Mouse (Mus musculus) adrenal gland, postnatal 14 days (tissue): ENCODE results near the gene Gm45902. TPM values are rescaled to one million over a fixed set of nuclear protein-coding genes. Genes with fewer than 3 reads are reported as not detected.
A peak's percentile ranks its signal among the peaks of the same experiment; 100 is the strongest.

Experiments used
- DNase-seq: peaks from one replicate; pipeline ENCODE4 v3.0.0; 2021; ENCODE audit warnings: mixed read lengths
- long read RNA-seq, 2 experiments: library from polyadenylated mRNA; stranded (forward); transcript quantifications; one replicate each; pipeline ENCODE4 v2.0.0; 2021
- total RNA-seq: library from RNA; stranded (reverse); gene quantifications from 2 replicates; pipeline ENCODE4 v1.2.3, GENCODE M21; 2021

The Gm45902 gene
- total RNA-seq = 2.8 and 3.6 TPM in 2 replicates
- long read RNA-seq, experiment 1 = 0 reads
- long read RNA-seq, experiment 2, partial matches to known transcripts = 0 of 1 reads
- long read RNA-seq, experiment 2, other reads (novel, unspliced or antisense) = 1 of 1 reads

GRCm38 (mm10) chr2:3512552-3513454 lies at the start of gene Gm45902, which contains the start of the genes Hspa14 and Cdnf:
Gene Gm45902, minus strand, starts transcription at chr2:3512790.
Gene Hspa14, minus strand, starts transcription at chr2:3512814.
Gene Cdnf, plus strand, starts transcription at chr2:3513030.
- DNase-seq = peak; percentile 97

- peak; percentile 68 for DNase-seq
Measured at GRCm38 (mm10) chr2:3546588-3546987, 34.0 kb upstream of the Gm45902 start.

GRCm38 (mm10) chr2:3546055-3546454 lies 33.5 kb upstream of the Gm45902 start:
- DNase-seq = no peak

GRCm38 (mm10) chr2:3541307-3542079 lies 28.9 kb upstream of the Gm45902 start:
- DNase-seq = no peak

DNA sequence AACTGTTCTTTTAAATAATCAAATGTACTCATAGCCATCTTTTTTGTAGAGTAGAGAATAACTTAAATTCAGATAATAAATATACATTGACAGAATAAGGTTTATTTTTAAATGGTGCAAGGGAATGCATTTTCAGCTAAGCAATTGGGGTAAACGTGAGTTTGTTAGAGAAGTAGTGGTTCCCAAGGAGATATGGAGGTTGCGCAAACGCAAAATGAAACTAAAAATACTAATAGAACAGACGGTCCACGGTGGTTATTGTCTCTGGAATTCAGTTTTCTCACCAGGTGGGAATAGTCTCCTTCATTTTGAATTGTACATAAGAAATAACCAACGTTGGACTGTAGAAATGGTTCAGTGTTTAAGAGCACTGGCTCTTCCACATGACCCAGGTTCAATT lies 13.7 kb upstream of the Gm45902 start:
- no peak for DNase-seq

DNA sequence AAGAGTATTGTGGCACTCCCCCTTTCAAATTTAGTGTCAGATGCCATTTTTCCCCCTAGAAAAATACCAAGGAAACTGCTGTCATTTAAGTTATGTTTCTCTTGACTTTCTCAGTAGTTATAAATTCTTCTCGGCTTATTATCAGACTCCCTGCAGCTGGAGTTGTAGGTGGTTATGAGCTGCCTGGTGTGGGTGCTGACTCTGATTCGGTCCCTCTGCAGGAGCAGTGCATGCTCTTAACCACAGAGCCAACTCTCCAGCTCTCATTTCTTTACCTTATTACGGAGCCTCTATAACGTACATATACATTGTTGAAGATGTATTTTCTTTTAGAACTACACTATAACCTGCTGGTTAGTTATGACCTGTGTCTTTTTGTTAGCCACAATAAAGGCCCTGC lies 10.0 kb upstream of the Gm45902 start:
- DNase-seq = no peak

DNA sequence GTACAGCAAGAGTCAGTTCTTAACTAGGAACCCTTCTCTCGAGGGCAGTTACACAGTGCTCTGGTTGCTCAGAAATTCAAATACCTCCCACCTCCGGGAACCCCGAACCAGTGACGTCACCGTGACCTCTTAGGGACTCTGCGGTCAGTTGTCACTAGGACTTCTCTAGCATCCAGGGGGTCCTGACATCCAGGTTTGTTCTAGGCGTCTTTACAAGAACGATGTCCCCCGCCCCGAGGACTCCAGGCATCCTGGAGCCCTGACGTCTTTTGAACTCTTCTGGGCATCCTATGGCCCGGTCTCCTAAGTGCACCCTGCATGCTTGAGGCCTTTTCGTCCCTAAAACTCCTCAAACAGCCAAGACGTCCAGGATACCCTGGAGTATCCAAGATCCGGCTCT lies 514 bp downstream of the Gm45902 start:
- peak; percentile 62 for DNase-seq

DNA sequence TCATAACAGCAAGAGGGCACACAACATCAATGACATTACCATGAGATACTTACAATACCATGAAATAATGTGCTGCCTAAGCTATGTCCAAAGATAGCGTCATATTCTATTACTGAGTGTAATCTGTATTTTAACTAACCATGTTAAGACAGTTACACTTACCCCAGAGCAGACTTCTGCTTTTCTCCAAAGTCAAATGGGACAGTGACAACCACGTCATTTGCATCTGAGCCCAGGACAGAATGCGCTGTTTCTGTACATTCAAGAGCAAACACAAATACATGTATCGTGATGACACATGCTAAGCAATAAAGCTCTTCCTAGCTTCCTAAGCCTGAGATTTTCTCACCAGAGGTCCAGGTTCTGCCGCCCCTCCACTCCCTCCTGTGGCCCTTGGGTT lies 11.7 kb downstream of the Gm45902 start:
- no peak for DNase-seq

DNA sequence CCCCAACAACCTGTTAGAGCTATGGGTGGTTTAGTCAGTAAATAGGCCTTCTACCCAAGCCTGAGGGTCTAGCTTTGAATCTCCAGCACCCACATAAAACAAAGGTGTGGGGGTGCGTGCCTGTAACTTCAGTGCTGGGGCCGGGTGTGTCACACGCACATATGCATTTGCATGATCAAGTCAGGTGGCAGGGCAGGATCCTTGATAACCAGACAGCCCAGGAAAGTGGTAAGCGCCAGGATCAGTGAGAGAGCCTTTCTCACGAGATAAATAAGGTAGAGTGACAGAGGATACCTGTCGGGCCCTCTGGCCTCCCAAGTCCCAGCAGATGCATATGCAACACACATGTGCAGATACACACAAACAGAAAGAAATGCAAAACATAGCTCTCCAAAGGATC lies 13.0 kb downstream of the Gm45902 start:
- DNase-seq = no peak

DNA sequence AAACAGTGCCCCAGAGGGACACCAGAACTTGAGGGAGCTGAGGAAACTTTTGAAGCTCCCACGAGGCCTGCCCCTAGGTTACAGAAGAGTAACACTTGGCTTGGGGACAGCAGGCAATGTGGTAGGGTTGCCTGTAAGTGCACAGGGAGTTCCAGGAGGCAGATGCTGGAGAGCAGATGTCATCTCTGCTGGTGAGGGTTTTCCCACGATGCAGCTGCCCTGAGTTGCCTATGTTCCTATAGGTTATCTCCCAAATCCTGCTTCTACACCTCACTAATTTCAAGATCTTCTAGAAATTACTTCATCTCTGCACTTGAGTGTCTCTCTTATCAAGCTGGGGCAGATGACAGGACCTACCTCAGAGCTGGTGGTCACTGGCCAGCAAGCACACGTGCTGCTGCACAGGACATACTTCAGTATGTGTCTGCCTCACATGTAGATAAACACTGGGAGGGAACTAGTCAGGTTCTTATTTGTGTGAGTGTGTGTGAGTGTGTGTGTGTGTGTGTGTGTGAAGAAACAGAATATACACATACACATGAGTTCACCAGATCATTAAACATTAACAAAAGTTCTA lies 18.7 kb downstream of the Gm45902 start:
- peak; percentile 38 for DNase-seq

- no peak for DNase-seq
Measured at GRCm38 (mm10) chr2:3489816-3490215, 22.8 kb downstream of the Gm45902 start.

GRCm38 (mm10) chr2:3480239-3480638 lies 32.4 kb downstream of the Gm45902 start:
- DNase-seq = no peak

DNA sequence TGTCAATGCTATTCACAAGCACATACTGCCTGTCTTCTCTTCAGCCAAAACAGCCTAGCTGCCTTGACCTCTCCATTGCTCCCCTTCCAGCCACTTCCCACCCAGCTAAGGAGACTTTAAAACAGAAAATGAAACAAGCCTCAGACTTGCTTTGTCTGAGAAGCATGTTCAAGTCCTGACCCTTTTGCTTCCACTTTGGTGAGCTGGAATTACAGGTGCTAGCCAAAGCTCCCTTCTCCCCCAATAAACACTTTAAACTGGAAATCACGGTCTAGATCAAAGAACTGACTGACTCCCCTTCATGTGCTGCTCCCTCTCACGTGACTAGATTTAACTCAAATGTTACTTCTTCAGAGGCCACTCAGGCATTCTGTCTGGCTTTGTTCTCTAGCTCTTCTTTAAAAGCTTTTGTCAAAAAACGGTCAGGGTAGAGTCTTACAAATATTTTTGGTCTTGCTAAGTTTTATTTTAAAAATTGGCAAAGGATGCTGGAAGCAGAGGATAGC lies 36.8 kb downstream of the Gm45902 start:
- DNase-seq = no peak

- peak; percentile 99 for DNase-seq
Measured at GRCm38 (mm10) chr2:3474861-3475283, 37.7 kb downstream of the Gm45902 start, which contains the start of gene Suv39h2. Gene Suv39h2, minus strand, starts transcription at chr2:3475031.

- peak; percentile 74 for DNase-seq
Measured at GRCm38 (mm10) chr2:3474361-3474805, 38.2 kb downstream of the Gm45902 start.

DNA sequence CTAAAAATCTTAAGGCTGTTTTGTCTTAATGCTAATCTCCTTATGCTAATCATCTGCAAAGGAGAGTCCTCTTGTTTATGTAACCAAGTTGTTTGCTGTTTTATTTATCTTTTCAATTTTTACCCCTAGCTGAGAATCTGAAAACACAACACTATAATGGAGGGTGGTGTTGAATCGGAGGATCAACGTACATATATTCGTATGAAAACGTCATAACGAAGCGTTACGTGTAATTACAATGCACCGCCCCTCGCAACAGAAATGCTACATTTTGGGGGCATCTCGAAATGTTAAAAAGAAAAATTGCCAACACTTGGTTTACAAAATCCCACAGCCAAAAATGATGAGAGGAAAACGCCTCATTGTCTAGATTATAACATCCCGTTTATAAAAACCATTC lies 38.7 kb downstream of the Gm45902 start:
- no peak for DNase-seq

DNA sequence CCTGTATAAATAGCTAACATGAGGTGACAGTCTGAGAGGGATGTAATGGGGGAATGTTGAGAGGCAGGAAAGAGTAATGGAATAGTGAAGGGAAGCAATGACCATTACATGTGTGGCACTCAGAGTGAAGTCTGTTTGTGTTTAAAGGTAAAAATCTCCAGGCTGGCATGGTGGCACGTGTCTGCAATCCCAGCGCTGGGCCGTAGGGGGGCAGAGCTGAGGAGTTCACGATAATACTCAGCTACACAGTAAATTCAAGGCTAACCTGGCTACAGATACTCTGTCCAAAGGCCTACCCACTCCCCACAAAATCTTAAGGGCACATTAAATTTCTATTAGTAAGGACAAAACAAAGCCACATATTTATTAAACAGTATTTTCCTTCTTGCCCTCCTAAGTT lies 56.0 kb downstream of the Gm45902 start:
- no peak for DNase-seq

Other genes starting within 250 kb of the Gm45902 start
- gene Nmt2, start 228.6 kb downstream of the Gm45902 start, total RNA-seq = 49.7 and 51.5 TPM in 2 replicates
- 12.7 and 13.7 TPM in 2 replicates for gene Rpp38, start 180.1 kb downstream of the Gm45902 start, total RNA-seq
- gene Acbd7, start 176.6 kb downstream of the Gm45902 start, total RNA-seq = not detected in 2 replicates
- gene Olah, start 115.6 kb downstream of the Gm45902 start, total RNA-seq = not detected in 2 replicates
- gene Meig1, start 90.1 kb downstream of the Gm45902 start, total RNA-seq = not detected in 2 replicates
- gene Dclre1c, start 88.7 kb downstream of the Gm45902 start, total RNA-seq = 6.7 and 7.2 TPM in 2 replicates
- 2.3 and 2.9 TPM in 2 replicates for gene Suv39h2, start 37.8 kb downstream of the Gm45902 start, total RNA-seq
- 42.6 and 45.0 TPM in 2 replicates for gene Hspa14, start within 50 bp of the Gm45902 start, total RNA-seq
- gene Cdnf, start 240 bp upstream of the Gm45902 start, total RNA-seq = 2.2 and 2.4 TPM in 2 replicates
- 23.4 and 32.4 TPM in 2 replicates for gene Fam107b, start 57.7 kb upstream of the Gm45902 start, total RNA-seq